Mouse (Mus musculus) hindbrain, embryonic 12.5 days (tissue): ENCODE measurements around the gene Rgl1. TPM values are rescaled to one million over a fixed set of nuclear protein-coding genes. Genes with fewer than 3 reads are reported as not detected.

Experiments
- ATAC-seq: fragments of 200-750 bp; cut with Nextera tagmentation; 2 replicates; pipeline ENCODE4 v1.8.0; 2017; ENCODE audit warnings: moderate TSS enrichment; ENCODE audit not compliant: low FRiP score
- H3K27ac ChIP-seq: fragments of 300-500 bp; sonication (generic); 2 replicates; pipeline ENCODE4 v1.5.1; 2016; ENCODE audit warnings: mild to moderate bottlenecking
- H3K27me3 ChIP-seq: fragments of 300-500 bp; sonication (generic); 2 replicates; pipeline ENCODE4 v1.6.1; 2016; ENCODE audit warnings: mild to moderate bottlenecking
- H3K36me3 ChIP-seq: fragments of 300-500 bp; sonication (generic); 2 replicates; pipeline ENCODE4 v1.6.1; 2016; ENCODE audit warnings: mild to moderate bottlenecking
- H3K4me1 ChIP-seq: fragments of 300-500 bp; sonication (generic); 2 replicates; pipeline ENCODE4 v1.6.1; 2016
- H3K4me2 ChIP-seq: fragments of 300-500 bp; sonication (generic); replicated peaks from 2 replicates; pipeline ENCODE4 v1.6.1; 2016; ENCODE audit warnings: mild to moderate bottlenecking
- H3K4me3 ChIP-seq: fragments of 300-500 bp; sonication (generic); 2 replicates; pipeline ENCODE4 v1.5.1; 2016; ENCODE audit warnings: mild to moderate bottlenecking
- H3K9ac ChIP-seq: fragments of 300-500 bp; sonication (generic); 2 replicates; pipeline ENCODE4 v1.6.1; 2016; ENCODE audit warnings: mild to moderate bottlenecking, moderate library complexity
- H3K9me3 ChIP-seq: fragments of 300-500 bp; sonication (generic); replicated peaks from 2 replicates; pipeline ENCODE4 v1.6.1; 2016; ENCODE audit warnings: mild to moderate bottlenecking
- WGBS: fragments of 180-500 bp; shearing (Covaris S2); methylation state at CpG from one replicate; pipeline ENCODE4 v1.1.7; 2016; 5-methylcytosine and 5-hydroxymethylcytosine counted together
- polyA plus RNA-seq: library from polyadenylated mRNA; unstranded; fragments of >200 nt; fragmentation: Nextera tagmentation; extraction: Ambion mirVana; gene quantifications from 2 replicates; pipeline ENCODE4 v1.2.1, GENCODE M21; 2016

The Rgl1 gene
- polyA plus RNA-seq, 1 experiment from 2014 or later: 23.9 TPM

DNA sequence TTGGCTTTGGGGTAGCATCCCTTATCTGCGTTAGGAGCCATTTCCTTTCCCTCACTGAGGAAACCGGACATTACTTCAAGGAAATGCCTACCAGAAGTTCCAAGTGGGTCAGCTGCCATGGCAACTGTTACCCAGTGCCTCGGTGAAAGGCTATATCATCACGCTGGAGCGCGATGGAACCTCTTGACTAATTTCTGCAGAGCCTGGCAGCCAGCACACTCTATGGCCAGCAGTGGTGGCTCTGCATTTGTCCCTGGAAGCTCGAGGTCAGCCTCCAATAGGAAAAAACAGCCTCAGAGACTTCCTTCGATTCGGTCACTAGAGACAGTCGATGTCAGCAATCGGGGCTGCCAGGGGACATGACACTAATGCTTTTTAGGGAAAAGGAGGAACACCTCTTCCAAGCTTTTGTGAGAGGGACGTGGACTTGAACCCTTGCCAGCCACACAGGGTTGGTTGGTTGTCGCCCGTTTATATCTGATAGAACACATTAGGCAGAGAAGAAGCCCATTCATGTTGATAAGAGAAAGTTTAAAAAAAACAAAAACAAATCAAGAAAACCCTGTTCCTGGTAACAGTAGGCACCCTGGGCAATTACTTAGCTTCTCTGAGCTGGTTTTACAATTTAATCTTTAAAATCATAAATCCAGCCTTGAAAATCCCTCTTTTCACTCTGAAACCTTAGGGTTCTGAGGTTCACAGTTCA is 209.4 kb downstream of the Rgl1 start:
- no peaks in the 10 kb centered on the region for H3K27me3 ChIP-seq
- no peak overlapping the region for H3K4me2 ChIP-seq
- H3K36me3 ChIP-seq: peaks cover 3% of the 10 kb centered on the region; the same call in 1 of the 2 replicates
- H3K9ac ChIP-seq: no peak overlapping the region
- H3K4me1 ChIP-seq: peaks cover 18% of the 10 kb centered on the region
- H3K4me3 ChIP-seq: no peak overlapping the region
- WGBS: 45% methylated on average over 14 of the region's 14 CpGs
- peak; percentile 76 for ATAC-seq
- H3K9me3 ChIP-seq: no peaks in the 10 kb centered on the region
- H3K27ac ChIP-seq: peak overlapping the region; percentile 60

DNA sequence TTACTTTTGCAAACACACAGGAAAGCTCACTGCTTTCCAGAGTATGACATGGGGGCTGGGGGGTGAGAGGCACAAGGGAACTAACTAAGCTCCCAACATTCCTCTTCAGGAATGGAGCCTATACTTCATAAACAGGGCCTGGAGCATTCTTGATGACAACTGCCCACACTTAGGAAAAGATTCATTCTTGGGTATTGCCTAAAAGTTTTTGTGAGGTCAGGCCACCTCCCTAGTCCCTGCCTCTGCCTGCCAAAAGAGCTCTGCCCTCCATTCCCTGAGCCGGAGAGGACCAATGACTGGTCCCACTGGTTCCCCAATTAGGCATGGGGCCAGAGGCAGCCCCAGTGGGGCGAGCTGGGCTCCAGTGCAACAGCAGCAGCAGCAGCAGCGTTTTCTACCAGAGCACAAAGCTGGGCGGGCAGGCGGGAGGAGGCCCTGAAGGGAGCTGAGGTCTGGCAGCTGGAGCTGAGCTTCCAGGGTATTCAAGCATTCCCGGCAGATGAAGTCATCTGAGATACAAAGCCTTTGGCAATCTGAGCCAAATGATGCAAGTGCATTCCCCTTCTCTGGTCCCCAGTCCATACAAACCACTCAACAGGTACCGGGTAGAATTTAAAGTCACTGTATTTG is 210.1 kb downstream of the Rgl1 start:
- no peak overlapping the region for H3K4me2 ChIP-seq
- 14% methylated on average over 7 of the region's 7 CpGs for WGBS
- ATAC-seq: peak; percentile 89

GRCm38 (mm10) chr1:152553912-152554547 is 212.1 kb downstream of the Rgl1 start:
- peaks cover 6% of the 10 kb centered on the region; the same call in 1 of the 2 replicates for H3K36me3 ChIP-seq
- no peak overlapping the region for H3K4me3 ChIP-seq
- no peak overlapping the region for H3K9ac ChIP-seq
- H3K27me3 ChIP-seq: no peaks in the 10 kb centered on the region
- no peaks in the 10 kb centered on the region for H3K9me3 ChIP-seq
- WGBS: 77% methylated on average over 15 of the region's 15 CpGs
- no peak overlapping the region for H3K27ac ChIP-seq
- no peak for ATAC-seq
- H3K4me1 ChIP-seq: peaks cover 15% of the 10 kb centered on the region
- H3K4me2 ChIP-seq: no peak overlapping the region

More for the DNA sequence above, 210.1 kb downstream of the Rgl1 start:
- Histone ChIP-seq H3K27me3 (no peaks in the 10 kb centered on the region), H3K9me3 (no peaks in the 10 kb centered on the region), H3K4me1 (peaks cover 15% of the 10 kb centered on the region), H3K27ac (peak overlapping the region; percentile 60), H3K9ac (no peak overlapping the region), H3K36me3 (peaks cover 6% of the 10 kb centered on the region; the same call in 1 of the 2 replicates), H3K4me3 (no peak overlapping the region)

- Histone ChIP-seq H3K27ac (no peak overlapping the region), H3K36me3 (peaks cover 16% of the 10 kb centered on the region; the same call in 1 of the 2 replicates), H3K9me3 (no peaks in the 10 kb centered on the region), H3K4me1 (peaks cover 6% of the 10 kb centered on the region), H3K27me3 (no peaks in the 10 kb centered on the region), H3K4me2 (no peak overlapping the region), H3K9ac (no peak overlapping the region), H3K4me3 (no peak overlapping the region)
- ATAC-seq: no peak
- WGBS: 83% methylated on average over 3 of the region's 3 CpGs
Measured at GRCm38 (mm10) chr1:152550973-152551372, 215.2 kb downstream of the Rgl1 start.

- Histone ChIP-seq H3K36me3 (peaks cover 16% of the 10 kb centered on the region; the same call in 1 of the 2 replicates), H3K27ac (no peak overlapping the region), H3K9ac (no peak overlapping the region), H3K4me3 (no peak overlapping the region), H3K4me2 (no peak overlapping the region), H3K4me1 (peaks cover 2% of the 10 kb centered on the region), H3K27me3 (no peaks in the 10 kb centered on the region), H3K9me3 (no peaks in the 10 kb centered on the region)
- WGBS: 85% methylated on average over 2 of the region's 2 CpGs
- ATAC-seq: no peak
Measured at GRCm38 (mm10) chr1:152550544-152550943, 215.6 kb downstream of the Rgl1 start.

DNA sequence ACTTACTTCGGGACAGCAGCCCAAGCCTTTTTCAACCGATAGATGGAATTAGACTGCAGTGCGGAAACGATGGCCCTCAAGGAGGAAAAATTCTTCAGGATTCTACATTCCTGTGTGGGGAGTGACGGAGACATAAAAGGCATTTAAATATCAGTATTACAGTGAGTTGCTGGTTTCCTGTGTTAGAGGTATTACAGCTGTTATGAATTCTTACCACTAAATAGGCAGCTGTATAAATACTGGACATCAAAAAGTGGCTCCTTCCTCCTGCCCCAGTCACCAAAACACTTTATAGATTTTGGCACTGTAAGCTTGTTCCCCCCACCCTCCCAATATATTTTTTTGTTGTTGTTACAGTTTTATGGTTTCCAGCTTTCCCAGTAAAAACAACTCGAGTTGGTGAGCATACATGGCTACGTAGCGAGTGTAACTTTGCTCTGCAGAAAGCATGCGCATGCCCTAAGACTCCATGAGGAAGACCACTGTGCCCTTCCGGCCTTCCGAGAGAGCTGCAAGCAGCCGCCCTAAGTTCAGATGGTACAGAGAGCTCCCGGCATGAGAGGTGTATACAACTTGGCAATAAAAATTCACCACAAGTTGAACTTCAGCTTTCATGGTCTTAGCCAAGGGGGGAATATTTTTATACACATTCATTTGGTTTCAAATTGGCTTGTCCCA is 217.0 kb downstream of the Rgl1 start:
- no peak for ATAC-seq
- Histone ChIP-seq H3K9ac (no peak overlapping the region), H3K4me2 (no peak overlapping the region), H3K27ac (no peak overlapping the region), H3K4me1 (no peaks in the 10 kb centered on the region), H3K27me3 (no peaks in the 10 kb centered on the region), H3K36me3 (peaks cover 17% of the 10 kb centered on the region; the same call in 1 of the 2 replicates), H3K4me3 (no peak overlapping the region), H3K9me3 (no peaks in the 10 kb centered on the region)
- 80% methylated on average over 13 of the region's 13 CpGs for WGBS

GRCm38 (mm10) chr1:152543449-152544159 is 222.5 kb downstream of the Rgl1 start:
- ATAC-seq: no peak
- no peak overlapping the region for H3K27ac ChIP-seq
- peaks cover 21% of the 10 kb centered on the region for H3K36me3 ChIP-seq
- no peak overlapping the region for H3K4me2 ChIP-seq
- H3K9ac ChIP-seq: no peak overlapping the region
- H3K4me3 ChIP-seq: no peak overlapping the region
- no peaks in the 10 kb centered on the region for H3K9me3 ChIP-seq
- no peaks in the 10 kb centered on the region for H3K4me1 ChIP-seq
- no peaks in the 10 kb centered on the region for H3K27me3 ChIP-seq
- WGBS: 90% methylated on average over 2 of the region's 2 CpGs

GRCm38 (mm10) chr1:152542747-152543378 is 223.3 kb downstream of the Rgl1 start:
- Histone ChIP-seq H3K9ac (no peak overlapping the region), H3K27me3 (no peaks in the 10 kb centered on the region), H3K4me2 (no peak overlapping the region), H3K4me1 (no peaks in the 10 kb centered on the region), H3K27ac (no peak overlapping the region), H3K4me3 (no peak overlapping the region), H3K36me3 (peaks cover 21% of the 10 kb centered on the region), H3K9me3 (no peaks in the 10 kb centered on the region)
- WGBS: 95% methylated on average over 6 of the region's 6 CpGs
- no peak for ATAC-seq

DNA sequence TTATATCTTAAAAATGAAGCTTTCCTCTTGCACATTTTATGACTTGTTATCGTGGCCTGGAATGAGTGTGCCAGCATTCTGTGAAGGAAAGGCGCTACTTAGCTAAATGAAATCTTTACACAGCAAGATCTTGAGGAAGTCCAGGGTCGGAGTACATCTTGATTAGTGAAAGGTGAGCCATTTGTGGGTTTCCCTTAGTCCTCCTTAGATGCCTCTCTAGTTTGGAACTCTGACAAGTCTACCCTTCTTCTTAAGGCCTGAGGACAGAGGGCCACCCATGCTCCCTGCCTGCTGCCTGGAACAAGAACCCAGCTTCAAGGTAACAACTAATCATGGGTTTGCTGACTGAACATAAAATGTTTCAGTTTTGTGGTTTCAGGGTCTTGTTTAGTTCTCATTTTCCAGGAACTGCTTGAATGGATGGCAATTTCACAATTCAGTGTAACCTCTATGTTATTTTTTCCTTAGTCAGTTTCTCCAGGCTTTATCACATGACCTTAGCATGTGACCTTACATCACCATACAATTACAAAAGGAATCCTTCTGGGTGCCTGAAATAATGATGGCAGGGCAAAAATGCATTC is 225.8 kb downstream of the Rgl1 start:
- peaks cover 22% of the 10 kb centered on the region for H3K36me3 ChIP-seq
- ATAC-seq: no peak
- no peak overlapping the region for H3K9ac ChIP-seq
- H3K9me3 ChIP-seq: no peaks in the 10 kb centered on the region
- H3K4me3 ChIP-seq: no peak overlapping the region
- 90% methylated on average over 3 of the region's 3 CpGs for WGBS
- H3K27me3 ChIP-seq: no peaks in the 10 kb centered on the region
- 0 out of 2 replicates have a peak, but pooled peaks cover 2% of the 10 kb centered on the region for H3K4me1 ChIP-seq
- no peak overlapping the region for H3K4me2 ChIP-seq
- H3K27ac ChIP-seq: no peak overlapping the region

DNA sequence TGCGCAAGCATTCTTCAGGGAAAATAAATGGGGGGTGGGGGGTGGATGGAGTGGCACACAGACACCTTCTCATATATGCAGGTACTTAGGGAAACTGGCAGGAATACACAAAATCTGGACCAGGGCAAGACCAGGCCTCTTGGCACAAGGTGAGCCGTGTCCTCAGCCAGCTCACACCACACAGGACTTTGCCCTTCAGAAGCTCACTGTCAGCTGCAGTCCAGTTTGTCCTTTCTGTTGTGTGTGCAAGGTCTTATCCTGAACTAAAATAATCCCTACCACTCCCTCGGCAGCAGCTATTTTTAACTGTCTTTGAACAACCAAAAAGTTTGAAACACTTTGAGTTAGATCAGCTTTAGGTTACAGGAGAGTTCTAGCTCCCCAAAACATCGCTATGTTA is 227.3 kb downstream of the Rgl1 start:
- ATAC-seq: no peak
- H3K4me2 ChIP-seq: no peak overlapping the region

GRCm38 (mm10) chr1:152537186-152537585 is 229.0 kb downstream of the Rgl1 start:
- 80% methylated on average over 13 of the region's 13 CpGs for WGBS
- Histone ChIP-seq H3K4me1 (peaks cover 8% of the 10 kb centered on the region; the same call in 1 of the 2 replicates), H3K4me2 (no peak overlapping the region), H3K27me3 (no peaks in the 10 kb centered on the region), H3K9me3 (no peaks in the 10 kb centered on the region), H3K36me3 (peaks cover 14% of the 10 kb centered on the region; the same call in 1 of the 2 replicates), H3K9ac (0 out of 2 replicates have a peak overlapping the region, but pooled peaks have one; percentile 9), H3K4me3 (no peak overlapping the region), H3K27ac (no peak overlapping the region)
- no peak for ATAC-seq

More for the DNA sequence above, 227.3 kb downstream of the Rgl1 start:
- Histone ChIP-seq H3K4me1 (0 out of 2 replicates have a peak, but pooled peaks cover 2% of the 10 kb centered on the region), H3K27ac (no peak overlapping the region), H3K9ac (no peak overlapping the region), H3K36me3 (peaks cover 18% of the 10 kb centered on the region), H3K4me3 (no peak overlapping the region), H3K9me3 (no peaks in the 10 kb centered on the region), H3K27me3 (no peaks in the 10 kb centered on the region)
- 86% methylated on average over 4 of the region's 4 CpGs for WGBS
